Comparison of ENCODE assay signal across 8 mouse cellular contexts in genomic region chr2:92184077-92184921, GRCm38 (mm10).
A peak's percentile ranks its signal among the peaks of the same experiment; 100 is the strongest.
DNase-seq lines count a peak whose midpoint lies in the region; ATAC-seq and TF ChIP-seq lines count a peak whose summit lies in the region.

No protein-coding gene starts in this region.

- DNase-seq in 416B (ENCODE audit: low read depth), result peak; percentile 81
- peak; percentile 65 for DNase-seq in adrenal gland, postnatal 14 days
- peak; percentile 82 for DNase-seq in heart, embryonic 10.5 days (ENCODE audit: low spot score)
- peak; percentile 74 for DNase-seq in liver, embryonic 11.5 days (ENCODE audit: low spot score)
- DNase-seq in neural tube, embryonic 10.5 days (ENCODE audit: extremely low spot score, low spot score), result peak; percentile 73
- peak; percentile 65 for DNase-seq in stomach, postnatal 0 days (ENCODE audit: low spot score)

- peak overlapping the region; percentile 79 for H3K9ac ChIP-seq in embryonic facial prominence, embryonic 15.5 days
- peak overlapping the region; percentile 90 for H3K9ac ChIP-seq in kidney, embryonic 16.5 days (replicated peaks; ENCODE audit: low read length)
- peak overlapping the region; percentile 88 for H3K9ac ChIP-seq in liver, embryonic 11.5 days (ENCODE audit: low read depth, low read length)
- peak overlapping the region; percentile 83 for H3K9ac ChIP-seq in stomach, postnatal 0 days (ENCODE audit: low read length)

- TF ChIP-seq EP300 in stomach, postnatal 0 days (optimal IDR thresholded peaks at IDR 0.05), result no peak

- H3K4me3 ChIP-seq in embryonic facial prominence, embryonic 15.5 days (replicated peaks), result peak overlapping the region; percentile 81
- peak overlapping the region; percentile 89 for H3K4me3 ChIP-seq in heart, embryonic 10.5 days
- peak overlapping the region; percentile 78 for H3K4me3 ChIP-seq in kidney, embryonic 16.5 days (ENCODE audit: low read length)
- H3K4me3 ChIP-seq in liver, embryonic 11.5 days (ENCODE audit: low read depth, low read length), result peak overlapping the region; percentile 85
- peak overlapping the region; percentile 65 for H3K4me3 ChIP-seq in stomach, postnatal 0 days (ENCODE audit: low read depth, low read length)

- H3K27me3 ChIP-seq in embryonic facial prominence, embryonic 15.5 days, result no peaks in the 10 kb centered on the region
- H3K27me3 ChIP-seq in heart, embryonic 10.5 days (ENCODE audit: insufficient read depth, poor library complexity, severe bottlenecking), result no peaks in the 10 kb centered on the region
- no peaks in the 10 kb centered on the region for H3K27me3 ChIP-seq in kidney, embryonic 16.5 days (ENCODE audit: insufficient read depth, low read length)
- no peaks in the 10 kb centered on the region for H3K27me3 ChIP-seq in liver, embryonic 11.5 days (replicated peaks; ENCODE audit: control insufficient read depth, insufficient read depth, low read length)
- no peaks in the 10 kb centered on the region for H3K27me3 ChIP-seq in stomach, postnatal 0 days (ENCODE audit: control insufficient read depth, insufficient read depth, low read length)

- H3K36me3 ChIP-seq in embryonic facial prominence, embryonic 15.5 days, result no peaks in the 10 kb centered on the region
- no peaks in the 10 kb centered on the region for H3K36me3 ChIP-seq in heart, embryonic 10.5 days
- H3K36me3 ChIP-seq in kidney, embryonic 16.5 days (ENCODE audit: insufficient read depth, low read length), result no peaks in the 10 kb centered on the region
- H3K36me3 ChIP-seq in liver, embryonic 11.5 days (ENCODE audit: control insufficient read depth, insufficient read depth, low read length), result no peaks in the 10 kb centered on the region
- H3K36me3 ChIP-seq in stomach, postnatal 0 days (ENCODE audit: control insufficient read depth, insufficient read depth, low read length), result no peaks in the 10 kb centered on the region

- peaks cover 19% of the 10 kb centered on the region for H3K4me1 ChIP-seq in embryonic facial prominence, embryonic 15.5 days
- H3K4me1 ChIP-seq in heart, embryonic 10.5 days, result peaks cover 22% of the 10 kb centered on the region
- peaks cover 25% of the 10 kb centered on the region for H3K4me1 ChIP-seq in kidney, embryonic 16.5 days (ENCODE audit: insufficient read depth, low read length)
- no peaks in the 10 kb centered on the region; the same call in 1 of the 2 replicates for H3K4me1 ChIP-seq in liver, embryonic 11.5 days (replicated peaks; ENCODE audit: control insufficient read depth, insufficient read depth, low read length)
- peaks cover 3% of the 10 kb centered on the region for H3K4me1 ChIP-seq in stomach, postnatal 0 days (replicated peaks; ENCODE audit: control insufficient read depth, insufficient read depth)

- no peaks in the 10 kb centered on the region for H3K9me3 ChIP-seq in embryonic facial prominence, embryonic 15.5 days (replicated peaks)
- no peaks in the 10 kb centered on the region for H3K9me3 ChIP-seq in heart, embryonic 10.5 days
- H3K9me3 ChIP-seq in kidney, embryonic 16.5 days (ENCODE audit: low read length), result no peaks in the 10 kb centered on the region
- no peaks in the 10 kb centered on the region for H3K9me3 ChIP-seq in liver, embryonic 11.5 days (ENCODE audit: control insufficient read depth, low read length)
- no peaks in the 10 kb centered on the region for H3K9me3 ChIP-seq in stomach, postnatal 0 days (ENCODE audit: control insufficient read depth, low read length)

- no peak for TF ChIP-seq CTCF in stomach, postnatal 0 days (IDR thresholded peaks at IDR 0.05; ENCODE audit: low read depth)

- H3K27ac ChIP-seq in embryonic facial prominence, embryonic 15.5 days (replicated peaks), result peak overlapping the region; percentile 100
- peak overlapping the region; percentile 99 for H3K27ac ChIP-seq in heart, embryonic 10.5 days
- peak overlapping the region; percentile 100 for H3K27ac ChIP-seq in kidney, embryonic 16.5 days (ENCODE audit: low read length)
- H3K27ac ChIP-seq in liver, embryonic 11.5 days (ENCODE audit: low read depth, low read length), result peak overlapping the region; percentile 98
- H3K27ac ChIP-seq in stomach, postnatal 0 days (replicated peaks), result peak overlapping the region; percentile 99

- ATAC-seq in embryonic facial prominence, embryonic 15.5 days (ENCODE audit: insufficient number of reproducible peaks, low FRiP score, low TSS enrichment, low read depth), result peak; percentile 64
- ATAC-seq in kidney, embryonic 16.5 days (ENCODE audit: low FRiP score, low TSS enrichment), result peak; percentile 58
- peak; percentile 49 for ATAC-seq in liver, embryonic 11.5 days (replicated peaks; ENCODE audit: low FRiP score)
- ATAC-seq in stomach, postnatal 0 days (ENCODE audit: low FRiP score, low TSS enrichment), result peak; percentile 49

- 0% methylated on average over 16 of the region's 19 CpGs for WGBS in embryonic facial prominence, embryonic 15.5 days
- 1% methylated on average over 12 of the region's 19 CpGs for WGBS in heart, embryonic 10.5 days
- WGBS in kidney, embryonic 16.5 days, result 1% methylated on average over 14 of the region's 19 CpGs
- under 1% methylated on average over 17 of the region's 19 CpGs for WGBS in liver, embryonic 11.5 days
- WGBS in stomach, postnatal 0 days, result 3% methylated on average over 8 of the region's 19 CpGs

- peak overlapping the region; percentile 81 for H3K4me2 ChIP-seq in embryonic facial prominence, embryonic 15.5 days (replicated peaks)
- peak overlapping the region; percentile 67 for H3K4me2 ChIP-seq in kidney, embryonic 16.5 days (replicated peaks; ENCODE audit: low read depth, low read length)
- H3K4me2 ChIP-seq in liver, embryonic 11.5 days, result peak overlapping the region; percentile 96
- H3K4me2 ChIP-seq in stomach, postnatal 0 days (replicated peaks; ENCODE audit: low read depth), result peak overlapping the region; percentile 79

Comparison
In these comparisons a context has a peak if more than half of its experiments do, and no peak if none do; other contexts are left out.
1. Peak in every context shown above with its lines: DNase-seq, ATAC-seq, H3K4me3 ChIP-seq and H3K27ac ChIP-seq.